Mouse (Mus musculus) T-helper 2 cell (primary cell): ENCODE measurements around the gene Chl1.

Experiments
- in situ Hi-C: fragments of 300-600 bp; cut with MboI, MseI; formaldehyde crosslinking; loops from one replicate; pipeline ENCODE4 v1.15.1; 2025; ENCODE audit warnings: high pct_unique_total_duplicates

Gene Chl1

DNA sequence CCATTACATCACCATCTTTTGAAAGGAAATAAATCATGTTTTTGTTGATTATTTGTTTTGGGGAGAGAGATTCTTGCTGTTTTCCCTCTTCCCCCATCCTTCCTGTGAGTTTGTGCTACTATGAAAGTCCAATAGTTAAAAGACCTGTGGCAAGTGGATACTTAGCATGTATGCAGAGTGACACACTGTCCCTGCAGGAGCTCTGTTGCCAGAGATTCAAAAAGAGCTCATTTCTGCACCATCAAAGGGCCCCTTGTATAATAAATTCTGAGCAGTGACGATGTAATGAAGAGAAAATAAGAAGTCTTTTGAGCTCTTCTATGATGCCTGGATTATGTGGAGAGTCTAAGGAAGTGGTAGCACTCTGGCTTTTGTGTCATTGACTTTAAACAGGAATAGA lies 33.4 kb downstream of the Chl1 start:
- in situ Hi-C loops = no loop called here

DNA sequence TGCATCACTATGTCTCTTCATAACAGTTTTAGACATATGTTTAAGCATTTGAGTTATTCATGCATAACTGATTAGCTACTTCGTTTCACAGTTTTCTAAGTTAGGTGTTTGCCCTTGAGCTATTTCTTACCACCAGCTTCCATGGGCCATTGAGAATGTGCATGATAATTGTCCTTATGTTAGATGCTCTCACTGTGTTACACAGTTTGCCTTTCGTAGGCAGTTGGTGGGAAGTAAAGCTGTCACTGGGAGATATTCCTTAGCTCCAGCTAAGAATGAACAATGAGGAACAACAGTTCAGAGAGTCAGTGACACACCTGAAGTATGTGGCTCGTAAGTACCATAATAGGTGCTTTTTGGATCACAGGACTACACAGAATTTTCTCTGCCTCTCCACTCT lies 35.9 kb downstream of the Chl1 start:
- in situ Hi-C loops = no loop called here

DNA sequence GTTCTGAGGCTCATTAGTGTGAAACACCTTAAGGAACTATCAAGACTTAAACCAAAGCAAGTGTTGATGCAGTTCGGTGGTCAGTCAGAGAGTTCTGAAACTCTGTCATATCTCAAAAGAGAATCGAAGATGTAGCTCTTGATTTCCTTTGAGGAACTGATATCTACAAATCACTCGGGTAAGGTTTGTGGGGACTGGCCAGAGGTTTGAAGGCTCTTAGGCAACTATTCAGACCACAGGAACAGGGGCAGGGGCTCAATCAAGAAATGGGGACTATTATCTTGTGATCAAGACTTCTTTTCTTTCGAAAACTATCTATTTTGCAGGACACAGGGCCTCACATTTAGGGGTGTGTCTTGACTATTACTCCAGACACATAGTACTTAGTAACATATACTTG lies 39.5 kb downstream of the Chl1 start:
- in situ Hi-C loops = no loop called here

DNA sequence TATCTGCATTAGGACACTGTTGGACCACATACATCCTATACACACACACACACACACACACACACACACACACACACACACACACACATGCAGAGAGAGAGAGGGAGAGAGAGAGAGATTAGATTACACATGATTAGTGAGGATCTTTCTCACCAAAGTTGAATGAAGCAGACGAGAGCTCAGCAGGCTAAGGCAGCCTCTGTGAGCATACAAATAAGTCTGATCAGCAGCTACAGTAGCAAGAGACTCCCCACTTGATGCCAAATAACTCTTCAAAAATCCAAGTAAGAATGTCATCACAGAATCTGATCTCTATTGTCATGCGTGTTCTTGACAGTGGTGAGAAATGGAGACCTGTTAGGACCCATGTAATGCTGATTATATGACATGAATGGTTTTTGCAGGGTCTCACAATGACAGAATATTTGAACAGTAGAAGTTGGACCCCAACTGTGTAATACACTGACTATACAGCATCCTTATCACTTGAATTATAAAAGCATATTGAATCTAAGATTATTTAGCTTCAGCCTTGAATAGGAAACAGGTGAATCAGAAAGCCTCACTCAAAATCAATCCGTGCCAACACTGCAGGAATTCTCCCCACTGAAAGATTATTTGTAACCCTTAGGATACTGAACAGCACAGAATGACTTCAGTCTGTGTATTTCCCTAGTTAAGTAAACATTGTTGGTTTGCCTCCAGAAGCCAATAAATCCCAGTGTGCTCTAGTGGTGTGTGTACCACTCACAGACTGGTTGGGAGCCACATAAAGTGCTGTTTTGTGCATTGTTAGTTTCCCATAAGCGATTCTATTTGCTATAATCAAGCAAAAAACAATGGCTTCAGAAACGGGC lies 47.9 kb downstream of the Chl1 start:
- in situ Hi-C loops = no loop called here

DNA sequence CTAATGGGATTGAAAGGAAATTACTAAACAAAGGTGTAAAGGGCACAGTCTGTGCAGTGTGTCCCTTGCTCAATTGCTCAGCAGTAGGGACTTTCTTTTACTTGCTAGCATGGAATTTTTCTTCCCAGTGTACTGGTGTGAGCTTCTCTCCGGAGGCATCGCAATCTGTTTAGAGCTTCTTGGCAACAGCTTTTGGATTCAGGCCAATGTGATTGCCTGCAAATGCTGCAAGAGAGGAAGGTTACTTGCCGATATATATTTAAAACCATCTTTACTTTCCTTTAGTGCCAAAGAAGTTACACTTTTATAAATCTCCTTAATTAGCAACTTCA lies 48.5 kb downstream of the Chl1 start:
- in situ Hi-C loops = no loop called here

DNA sequence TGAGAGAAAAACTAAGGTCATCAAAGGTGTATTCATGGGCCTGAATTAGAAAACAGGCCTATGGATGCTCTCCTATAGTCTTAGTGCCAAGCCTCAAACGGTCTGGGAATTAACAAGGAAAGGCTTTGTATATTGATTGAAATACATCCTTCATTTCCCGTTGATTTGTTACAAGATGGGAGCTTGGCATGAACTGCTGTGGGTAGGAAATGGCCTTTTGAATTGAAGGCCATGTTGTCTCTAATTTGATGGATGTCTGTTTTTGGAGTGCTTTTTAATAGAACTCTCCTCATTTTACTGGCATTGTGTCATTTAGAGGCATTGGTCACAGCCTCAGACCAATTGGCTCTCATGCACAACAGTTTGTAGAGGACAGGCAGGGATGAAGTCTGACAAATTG lies 49.0 kb downstream of the Chl1 start:
- in situ Hi-C loops = no loop called here

DNA sequence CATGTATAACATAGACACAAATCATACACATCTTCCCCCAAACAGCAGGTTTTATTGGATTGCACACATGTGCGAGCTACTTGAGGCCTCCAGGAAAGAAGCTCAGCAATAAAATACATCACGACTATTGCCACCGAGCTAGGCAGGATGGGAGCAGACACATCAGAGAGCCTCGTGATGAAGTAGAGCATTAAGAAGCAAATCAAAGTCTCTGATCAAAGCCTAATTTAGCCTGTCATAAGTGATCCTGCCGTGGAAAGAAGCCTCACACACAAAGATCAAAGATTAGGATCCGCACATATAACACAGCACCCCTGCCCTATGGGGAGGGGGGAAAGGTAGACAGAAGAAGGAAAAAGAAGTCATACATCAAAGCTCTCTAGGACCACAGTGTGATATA lies 54.4 kb downstream of the Chl1 start:
- in situ Hi-C loops = no loop called here

DNA sequence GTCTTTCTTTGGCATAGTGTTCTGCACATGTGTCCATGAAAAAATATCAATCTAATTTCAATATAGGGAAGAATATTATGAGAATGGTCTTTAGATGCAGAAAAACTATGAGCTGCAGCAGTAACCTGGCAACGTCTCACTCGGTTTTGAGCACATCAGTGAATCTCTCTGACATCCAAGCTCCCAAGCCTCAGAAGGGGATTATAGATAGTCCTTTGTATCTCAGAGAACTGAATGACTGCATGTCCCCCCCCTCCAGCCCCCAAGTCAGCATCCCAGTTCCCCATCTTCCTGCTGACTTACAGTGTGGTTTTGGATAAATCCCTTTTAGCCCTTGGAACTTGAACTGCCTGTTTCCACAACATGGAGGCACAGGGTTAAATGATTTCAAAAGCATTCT lies 56.9 kb downstream of the Chl1 start:
- in situ Hi-C loops = no loop called here

DNA sequence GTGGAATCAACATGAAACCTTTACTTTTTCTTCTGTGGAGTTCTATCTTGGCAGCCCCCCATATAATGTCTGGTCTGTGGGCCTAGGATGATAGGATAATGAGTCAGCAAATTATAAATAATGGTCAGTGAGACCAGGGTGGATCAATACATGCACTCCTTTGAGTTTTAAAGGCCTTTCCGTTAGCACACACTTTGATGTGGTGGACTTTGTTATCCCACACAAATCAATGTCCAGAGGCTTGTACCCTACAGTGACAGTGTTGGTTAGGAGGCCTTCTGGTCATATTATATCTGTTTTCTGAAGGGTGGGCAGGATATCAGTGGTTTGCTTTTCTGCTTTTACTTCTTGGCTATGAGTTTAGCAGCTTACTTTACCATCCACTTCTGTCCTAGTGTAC lies 62.3 kb downstream of the Chl1 start:
- in situ Hi-C loops = no loop called here

DNA sequence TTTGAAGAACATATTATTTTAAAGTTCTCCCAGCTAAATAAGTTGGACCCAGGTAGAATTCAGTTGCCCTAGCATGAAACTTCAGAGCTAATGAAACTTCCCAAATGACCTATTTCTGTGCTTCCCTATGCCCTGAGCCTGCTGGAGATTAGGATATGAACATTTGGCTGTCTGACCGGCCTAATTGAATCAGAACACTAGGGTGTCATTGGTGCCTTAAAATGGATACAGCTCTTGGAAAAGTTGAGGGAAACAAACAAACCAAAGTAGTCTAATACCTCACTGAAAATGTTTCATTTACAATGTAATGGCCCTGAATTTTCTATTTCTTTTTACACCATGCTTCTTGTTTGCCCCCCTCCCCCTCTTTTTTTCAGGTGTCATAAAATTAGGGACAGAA lies 73.8 kb downstream of the Chl1 start:
- in situ Hi-C loops = no loop called here

DNA sequence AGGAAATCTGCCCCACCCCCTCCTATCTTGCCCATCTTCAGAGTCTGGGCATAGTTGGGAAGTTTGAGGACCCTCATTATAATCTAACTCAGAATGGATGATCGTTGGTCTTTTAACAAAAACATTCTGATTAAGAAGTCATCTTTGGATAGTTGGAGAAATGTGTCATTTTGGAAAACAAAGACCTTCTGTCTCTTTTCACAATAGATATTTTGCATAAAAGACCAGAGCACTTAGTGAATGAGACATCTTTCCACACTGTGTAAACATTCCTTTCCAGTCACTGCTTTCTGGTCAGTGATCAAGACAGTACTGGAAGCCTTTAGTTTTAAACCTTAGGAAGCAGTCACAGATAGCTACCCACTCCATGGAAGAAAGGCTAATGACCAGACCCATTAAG lies 75.3 kb downstream of the Chl1 start:
- in situ Hi-C loops = no loop called here

DNA sequence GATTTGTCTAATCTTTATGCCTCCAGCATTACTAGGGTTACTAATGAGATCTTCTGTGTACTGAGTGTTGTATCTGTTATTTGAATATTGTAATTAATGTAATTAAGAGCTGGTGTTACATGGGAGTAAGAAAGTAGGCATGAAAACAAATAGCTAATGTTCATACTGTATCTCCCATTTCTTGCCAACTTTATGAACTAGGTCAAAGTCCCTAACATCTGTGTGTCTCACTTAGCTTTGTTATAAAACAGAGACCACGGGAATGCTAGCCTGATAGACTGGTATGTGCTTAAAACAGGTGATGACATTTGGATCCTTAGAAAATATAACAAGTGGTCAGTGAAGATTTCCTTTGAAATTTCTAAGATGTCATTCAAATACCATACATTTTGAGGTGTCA lies 75.7 kb downstream of the Chl1 start:
- in situ Hi-C loops = no loop called here

DNA sequence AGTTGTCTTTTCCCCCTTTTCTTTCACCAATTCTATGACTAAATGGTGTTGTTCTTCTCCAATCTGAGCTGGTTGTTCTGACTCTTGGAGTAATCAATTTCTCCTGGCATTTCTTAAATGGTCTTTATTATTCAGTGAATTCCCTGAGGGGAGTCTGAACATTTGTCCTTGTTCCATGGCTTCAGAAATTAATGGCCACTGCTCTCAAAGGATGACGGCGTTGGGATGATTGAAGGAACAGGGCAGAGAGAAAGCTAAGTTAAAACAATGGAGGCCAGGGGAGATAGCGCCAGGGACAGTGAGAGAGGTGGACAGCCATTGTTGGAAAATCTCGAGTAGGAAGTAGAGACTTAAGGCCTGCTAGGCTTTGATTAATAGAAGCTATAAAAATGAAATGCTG lies 91.7 kb downstream of the Chl1 start:
- in situ Hi-C loops = no loop called here

DNA sequence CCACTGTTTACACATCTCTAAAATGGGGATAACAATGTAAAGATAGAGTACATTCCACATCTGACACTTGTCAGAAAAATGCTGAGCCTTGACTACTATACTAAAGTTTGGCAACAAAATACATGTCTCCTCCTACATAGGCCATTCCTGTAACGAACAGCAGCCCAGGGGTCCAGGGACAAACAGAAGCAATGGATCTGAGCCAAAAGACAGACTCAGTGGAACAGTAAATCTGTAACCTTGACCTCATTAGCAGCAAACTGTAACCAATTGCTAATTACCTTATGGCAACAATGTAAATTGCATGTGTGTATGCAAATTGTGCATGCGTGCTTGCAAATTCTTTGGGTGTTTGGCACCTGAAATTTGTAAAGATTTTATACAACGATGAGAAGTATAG lies 100.3 kb downstream of the Chl1 start:
- in situ Hi-C loops = no loop called here

DNA sequence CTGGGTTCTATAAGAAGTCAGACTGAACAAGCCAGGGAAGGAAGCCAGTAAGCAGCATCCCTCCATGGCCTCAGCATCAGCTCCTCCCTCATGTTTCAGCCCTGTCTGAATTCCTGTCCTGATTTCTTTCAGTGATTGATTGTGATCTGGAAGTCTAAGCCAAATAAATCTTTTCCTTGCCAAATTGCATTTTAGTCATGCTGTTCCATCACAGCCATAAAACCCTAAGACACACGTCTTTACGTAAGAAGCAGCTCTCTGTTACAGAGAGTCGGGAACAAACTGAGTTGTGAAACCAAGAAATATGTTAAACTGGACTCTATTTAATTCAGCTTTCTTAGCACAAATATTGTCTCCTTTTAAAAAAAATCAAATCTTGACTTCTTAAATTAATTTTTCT lies 102.2 kb downstream of the Chl1 start:
- in situ Hi-C loops = no loop called here

DNA sequence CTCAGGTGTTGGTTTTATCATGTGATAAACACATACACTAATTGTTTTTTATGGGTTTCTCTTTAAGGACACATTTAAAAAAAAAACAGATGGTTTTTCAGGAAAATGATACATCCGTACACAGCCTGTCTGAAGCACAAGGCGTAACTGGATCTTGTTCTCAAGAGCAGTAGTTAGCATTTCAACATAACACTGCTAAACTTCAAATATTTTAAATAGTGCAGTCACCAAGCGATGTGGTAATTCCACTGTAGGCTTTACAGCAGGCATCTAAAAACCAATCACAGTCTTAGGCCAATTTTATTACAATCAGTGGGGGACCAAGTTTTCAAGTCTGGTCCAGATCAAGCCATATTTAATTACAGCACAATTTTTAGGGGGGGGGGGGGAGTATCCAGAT lies 103.3 kb downstream of the Chl1 start:
- in situ Hi-C loops = no loop called here

DNA sequence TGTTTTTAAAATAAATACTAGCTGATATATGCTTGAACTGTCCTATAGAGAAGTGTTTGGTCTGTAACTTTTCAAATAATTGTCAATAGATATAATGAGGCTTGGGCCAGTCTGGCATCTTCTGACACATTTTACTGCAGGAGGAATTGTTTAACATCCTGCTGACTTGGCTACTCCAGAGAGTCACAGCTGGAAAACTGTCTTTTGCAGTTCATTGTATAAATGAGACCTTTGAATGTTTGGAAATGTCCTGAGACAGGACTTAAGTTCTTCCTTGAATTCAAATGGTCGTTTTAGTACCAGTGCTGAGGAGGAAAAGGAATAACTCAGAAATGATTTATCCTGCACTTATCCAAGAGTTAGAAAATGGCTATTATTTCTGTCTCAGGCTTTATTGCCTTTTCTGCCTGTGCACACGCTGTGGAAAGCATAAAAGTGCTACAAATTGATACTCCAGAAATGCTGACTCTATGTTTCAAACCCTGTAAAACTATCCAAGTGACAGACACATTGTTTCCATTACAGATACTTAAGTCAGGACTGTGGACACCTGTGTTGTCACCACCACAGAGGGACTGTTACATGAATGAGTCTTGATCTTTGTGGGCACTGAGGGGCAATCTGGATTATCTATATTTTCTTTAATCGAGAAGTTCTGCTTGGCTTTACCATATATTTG lies 105.7 kb downstream of the Chl1 start:
- in situ Hi-C loops = no loop called here

DNA sequence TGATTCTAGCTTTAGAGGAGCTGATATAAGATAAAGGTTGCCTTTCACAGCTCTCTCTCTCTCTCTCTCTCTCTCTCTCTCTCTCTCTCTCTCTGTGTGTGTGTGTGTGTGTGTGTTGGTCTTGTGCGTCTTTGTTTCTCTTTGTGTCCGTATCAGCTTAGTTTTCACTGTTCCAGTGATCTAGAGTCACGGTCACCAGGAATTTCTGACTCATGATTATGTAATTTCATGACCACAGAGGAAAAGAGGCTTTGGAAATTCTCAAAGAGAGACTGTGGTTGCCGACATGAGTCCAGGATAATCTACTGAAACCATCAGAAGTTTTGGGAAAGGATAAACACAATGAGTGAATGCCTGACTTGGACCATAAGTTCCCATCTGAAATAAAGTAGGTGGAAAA lies 110.5 kb downstream of the Chl1 start:
- in situ Hi-C loops = loop anchor here (5.0 kb wide), 1 partner anchor 81 kb away; no protein-coding TSS in a partner anchor

DNA sequence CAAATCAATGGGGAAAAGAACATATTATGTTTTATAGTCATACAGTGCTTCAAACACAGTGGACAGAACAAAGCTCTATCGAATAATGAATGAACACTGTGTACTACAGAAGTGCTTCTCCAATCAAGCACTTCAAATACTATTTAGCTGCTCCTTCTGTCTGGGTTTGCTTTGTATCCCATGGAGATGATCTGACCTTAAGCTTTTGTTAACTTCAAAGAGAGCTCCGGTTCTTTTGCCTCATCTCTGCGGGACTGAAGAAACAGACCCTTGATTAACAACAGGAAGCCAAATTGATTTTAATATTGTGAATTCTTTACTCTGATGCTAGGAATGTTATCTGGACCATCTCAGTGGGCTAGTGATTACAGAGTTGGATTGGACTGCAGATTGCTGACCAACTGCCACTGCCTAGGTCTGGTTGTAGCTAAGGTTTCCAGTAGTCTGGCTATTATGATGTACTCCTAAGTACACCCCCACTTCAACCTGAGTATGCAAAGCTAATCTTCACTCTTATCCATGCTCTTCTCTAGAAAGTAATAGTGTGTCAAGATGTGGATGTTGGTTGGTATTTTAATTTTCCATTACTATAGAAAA lies 111.8 kb downstream of the Chl1 start:
- in situ Hi-C loops = loop anchor here (5.0 kb wide), 1 partner anchor 80 kb away; no protein-coding TSS in a partner anchor

DNA sequence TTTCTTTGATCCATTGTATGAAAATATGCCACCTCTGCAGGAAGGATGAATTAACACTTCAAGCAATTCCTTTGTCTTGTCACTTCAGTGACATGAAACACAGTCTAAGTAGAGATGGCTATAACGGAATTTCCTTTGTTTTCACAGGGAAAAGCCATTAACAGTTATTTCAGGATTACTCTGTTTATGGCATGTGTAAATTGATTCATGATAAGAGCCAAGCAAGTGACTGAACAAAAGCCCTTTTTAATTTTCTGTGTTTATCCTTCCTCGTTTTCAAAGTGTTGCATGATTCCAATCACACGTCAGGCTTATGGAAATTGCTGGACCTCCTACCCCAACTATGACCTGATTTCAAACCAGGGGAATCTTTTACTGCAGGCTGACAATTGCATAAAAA lies 122.5 kb downstream of the Chl1 start:
- in situ Hi-C loops = no loop called here

DNA sequence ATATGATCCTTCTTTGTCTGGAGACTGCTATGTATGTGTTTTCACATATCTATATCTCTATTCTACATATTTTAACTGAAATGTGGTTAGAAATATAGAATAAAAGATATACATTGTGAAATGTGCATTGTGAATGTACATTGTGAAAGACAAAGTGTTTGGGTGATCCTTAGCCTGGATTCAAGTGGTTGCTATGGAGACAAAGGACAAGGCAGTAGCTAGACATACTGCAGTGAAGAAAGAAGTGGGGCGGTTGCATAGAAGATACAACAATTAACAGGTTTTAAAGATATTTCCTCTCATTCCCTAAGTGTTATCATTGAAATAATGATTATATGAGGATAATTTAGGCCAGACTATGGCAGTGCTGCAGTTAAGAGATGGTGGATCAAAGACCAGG lies 146.4 kb downstream of the Chl1 start:
- in situ Hi-C loops = no loop called here

DNA sequence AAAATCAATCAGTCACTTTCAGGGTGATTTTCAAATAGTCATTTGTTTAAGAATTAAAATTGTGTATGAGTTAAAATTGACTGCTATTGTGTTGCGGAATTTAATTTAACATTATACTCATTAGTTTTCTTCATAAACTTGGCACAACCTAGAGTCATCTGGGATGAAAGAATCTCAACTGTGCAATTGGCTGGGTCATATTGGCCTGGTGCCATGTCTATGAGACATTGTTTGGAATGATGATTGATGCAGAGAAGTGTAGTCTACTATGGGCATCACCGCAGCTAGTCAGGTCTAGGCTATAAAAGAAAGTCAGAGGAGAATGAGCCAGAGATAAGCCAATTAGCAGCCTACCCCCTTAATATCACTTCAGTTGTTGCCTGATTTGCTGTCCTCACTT lies 148.8 kb downstream of the Chl1 start:
- in situ Hi-C loops = no loop called here

DNA sequence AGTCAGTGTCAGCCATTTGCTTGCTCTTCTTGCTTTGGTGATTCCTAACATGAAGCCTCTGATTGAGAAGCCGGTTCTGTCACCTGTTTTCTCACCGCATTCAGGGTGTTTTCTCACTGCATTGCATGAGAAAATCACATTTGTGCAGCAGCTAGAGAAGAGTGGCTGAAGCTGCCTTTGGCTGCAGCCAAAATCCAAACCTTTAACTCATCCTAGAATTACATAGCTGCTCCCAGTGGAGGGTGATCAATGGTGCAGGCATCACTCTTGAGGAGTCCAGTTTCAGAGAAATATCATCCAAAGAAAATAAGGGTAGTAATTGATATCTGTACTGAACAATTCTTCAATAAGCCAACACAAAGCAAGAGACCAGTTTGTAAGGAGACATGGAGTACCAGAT lies 154.8 kb downstream of the Chl1 start:
- in situ Hi-C loops = no loop called here
